Mouse (Mus musculus): ENCODE results near the gene Cyth1.

GRCm38 (mm10) chr11:118207424-118208033, 40.9 kb downstream of the Cyth1 start:
- TF ChIP-seq EP300 (IDR thresholded peaks at IDR 0.05; ENCODE audit: low read depth in 1 of 2, low read length in 2 of 2) (no peak), CTCF (IDR thresholded peaks at IDR 0.05 in 2 of 3, conservative IDR thresholded peaks at IDR 0.05 in 1 of 3; ENCODE audit: control insufficient read depth in 1 of 3, insufficient read depth in 1 of 3, low read depth in 2 of 3, low read length in 3 of 3, poor library complexity in 1 of 3, severe bottlenecking in 1 of 3) (no peak), UBTF (IDR thresholded peaks at IDR 0.05; ENCODE audit: borderline replicate concordance, insufficient read depth, low read depth, low read length) (no peak), POLR2A (IDR thresholded peaks at IDR 0.05; ENCODE audit: control insufficient read depth in 1 of 2, insufficient read depth in 1 of 2, low read depth in 1 of 2, low read length in 2 of 2, poor library complexity in 1 of 2) (no peak), POLR2AphosphoS2 (IDR thresholded peaks at IDR 0.05; ENCODE audit: low read length) (no peak), ZKSCAN1 (IDR thresholded peaks at IDR 0.05; ENCODE audit: low read depth, low read length) (no peak), NELFE (IDR thresholded peaks at IDR 0.05; ENCODE audit: low read depth, low read length) (no peak), E2F4 (IDR thresholded peaks at IDR 0.05; ENCODE audit: borderline replicate concordance, low read depth, low read length) (no peak), RAD21 (IDR thresholded peaks at IDR 0.05; ENCODE audit: low read depth, low read length) (no peak), HCFC1 (IDR thresholded peaks at IDR 0.05; ENCODE audit: low read depth, low read length) (no peak), MAFK (IDR thresholded peaks at IDR 0.05; ENCODE audit: borderline replicate concordance, low read depth, low read length) (no peak), TAL1 (IDR thresholded peaks at IDR 0.05; ENCODE audit: low read length) (no peak), MYC (IDR thresholded peaks at IDR 0.05; ENCODE audit: low read depth, low read length) (no peak)

All from MEL (cell line).